Mouse (Mus musculus) cerebral cortex, adult 2 months (tissue): ENCODE data around the gene Zfp710.

Experiments
- WGBS: fragments of 180-500 bp; shearing (Covaris S2); methylation state at CpG from one replicate; pipeline ENCODE4 v1.1.7; 2018; 5-methylcytosine and 5-hydroxymethylcytosine counted together

Gene Zfp710

GRCm38 (mm10) chr7:80058405-80059063 is 33.9 kb downstream of the Zfp710 start:
- WGBS = 66% methylated on average over 4 of the region's 4 CpGs

GRCm38 (mm10) chr7:80059064-80059838 is 34.6 kb downstream of the Zfp710 start:
- 73% methylated on average over 13 of the region's 13 CpGs for WGBS

- 87% methylated on average over 10 of the region's 10 CpGs for WGBS
These were observed 35.6 kb downstream of the Zfp710 start for GRCm38 (mm10) chr7:80060012-80060778.

- 85% methylated on average over 17 of the region's 17 CpGs for WGBS
These were observed 37.6 kb downstream of the Zfp710 start for GRCm38 (mm10) chr7:80062083-80062826.

GRCm38 (mm10) chr7:80063244-80063643 is 38.6 kb downstream of the Zfp710 start:
- WGBS = 74% methylated on average over 5 of the region's 5 CpGs

- 75% methylated on average over 15 of the region's 15 CpGs for WGBS
These were observed 39.5 kb downstream of the Zfp710 start for GRCm38 (mm10) chr7:80063902-80064736.

DNA sequence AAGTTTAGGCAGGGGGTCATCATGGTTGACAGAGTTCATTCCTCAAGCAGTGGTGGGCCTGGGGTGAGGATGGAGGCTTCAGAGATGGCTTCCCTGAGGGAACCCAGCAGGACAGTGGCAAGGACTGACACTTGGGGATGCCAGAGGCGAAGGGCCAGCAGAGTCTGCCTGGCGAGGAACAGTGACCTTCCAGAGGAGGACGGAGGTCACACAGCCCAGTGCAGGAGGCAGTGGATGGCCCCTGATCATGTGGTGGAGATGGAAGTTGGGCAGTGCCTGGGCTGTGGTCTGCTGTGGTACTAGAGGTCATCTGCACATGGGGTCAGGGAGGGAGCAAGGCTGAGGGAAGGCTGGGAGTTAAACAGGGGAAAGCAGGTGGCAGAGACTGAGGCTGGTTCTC is 40.6 kb downstream of the Zfp710 start:
- 87% methylated on average over 3 of the region's 3 CpGs for WGBS

GRCm38 (mm10) chr7:80066675-80067455 is 42.3 kb downstream of the Zfp710 start:
- WGBS = 63% methylated on average over 13 of the region's 13 CpGs

DNA sequence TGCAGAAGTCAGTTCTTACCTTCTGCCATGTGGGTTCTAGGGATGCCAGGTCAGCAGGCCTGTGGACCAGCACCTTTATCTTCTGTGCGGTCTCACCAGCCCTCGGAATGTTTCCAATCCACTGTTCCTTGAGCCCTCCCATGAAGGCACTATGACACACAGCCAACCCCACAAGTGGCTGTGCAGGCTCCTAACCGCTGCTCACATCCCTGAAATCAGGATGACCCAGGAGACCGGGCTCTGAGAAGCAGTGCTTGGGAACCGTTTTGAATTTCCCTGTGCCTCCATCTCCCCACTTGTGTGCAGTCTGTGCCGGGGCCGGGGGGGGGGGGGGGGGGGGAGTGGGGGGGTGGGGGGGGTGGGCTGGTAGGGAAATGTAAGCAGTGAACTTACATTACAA is 43.7 kb downstream of the Zfp710 start:
- 74% methylated on average over 5 of the region's 7 CpGs for WGBS

DNA sequence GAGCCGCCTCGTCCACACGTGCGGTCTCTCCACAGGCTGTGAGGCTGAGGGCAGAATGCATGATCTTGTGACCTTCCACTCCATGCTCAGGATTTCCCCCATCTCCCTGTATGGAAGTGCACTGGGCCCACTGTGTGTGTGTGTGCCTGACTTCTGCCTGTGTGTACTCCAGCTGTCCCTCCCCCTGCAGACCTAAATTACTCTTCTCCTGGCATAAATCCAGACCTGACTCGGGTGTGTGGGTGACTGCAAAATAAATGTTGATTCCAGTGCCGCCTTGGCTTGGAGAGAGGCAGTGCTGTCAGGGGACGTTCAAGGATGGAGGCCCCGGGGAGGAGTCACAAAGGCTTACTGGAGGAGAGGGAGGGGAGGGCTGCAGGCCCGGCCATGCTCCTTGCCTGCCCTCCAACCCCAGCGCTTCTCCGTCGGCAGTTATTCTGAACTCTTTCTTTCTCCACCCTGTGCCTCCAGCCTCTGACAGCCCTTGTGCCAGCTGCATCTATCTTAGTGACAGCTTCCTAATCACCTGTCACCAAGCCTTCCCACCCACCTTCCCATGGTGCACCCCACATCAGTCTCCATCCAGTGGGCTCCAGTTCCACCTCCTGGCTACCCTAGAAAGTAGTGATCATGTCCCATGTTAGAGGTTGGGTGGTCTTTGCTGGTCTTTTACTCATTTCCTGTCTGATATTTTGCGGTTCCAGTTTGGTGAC is 45.2 kb downstream of the Zfp710 start:
- 22% methylated on average over 13 of the region's 13 CpGs for WGBS

GRCm38 (mm10) chr7:80071209-80071608 is 46.6 kb downstream of the Zfp710 start:
- 93% methylated on average over 9 of the region's 9 CpGs for WGBS

- 39% methylated on average over 6 of the region's 6 CpGs for WGBS
These were observed 47.7 kb downstream of the Zfp710 start for GRCm38 (mm10) chr7:80072297-80072696.

GRCm38 (mm10) chr7:80073506-80073905 is 48.9 kb downstream of the Zfp710 start:
- WGBS = 75% methylated on average over 8 of the region's 8 CpGs

- WGBS = 60% methylated on average over 5 of the region's 5 CpGs
These were observed 50.4 kb downstream of the Zfp710 start for GRCm38 (mm10) chr7:80074921-80075441.

GRCm38 (mm10) chr7:80075946-80076583 is 51.5 kb downstream of the Zfp710 start:
- 56% methylated on average over 4 of the region's 4 CpGs for WGBS

DNA sequence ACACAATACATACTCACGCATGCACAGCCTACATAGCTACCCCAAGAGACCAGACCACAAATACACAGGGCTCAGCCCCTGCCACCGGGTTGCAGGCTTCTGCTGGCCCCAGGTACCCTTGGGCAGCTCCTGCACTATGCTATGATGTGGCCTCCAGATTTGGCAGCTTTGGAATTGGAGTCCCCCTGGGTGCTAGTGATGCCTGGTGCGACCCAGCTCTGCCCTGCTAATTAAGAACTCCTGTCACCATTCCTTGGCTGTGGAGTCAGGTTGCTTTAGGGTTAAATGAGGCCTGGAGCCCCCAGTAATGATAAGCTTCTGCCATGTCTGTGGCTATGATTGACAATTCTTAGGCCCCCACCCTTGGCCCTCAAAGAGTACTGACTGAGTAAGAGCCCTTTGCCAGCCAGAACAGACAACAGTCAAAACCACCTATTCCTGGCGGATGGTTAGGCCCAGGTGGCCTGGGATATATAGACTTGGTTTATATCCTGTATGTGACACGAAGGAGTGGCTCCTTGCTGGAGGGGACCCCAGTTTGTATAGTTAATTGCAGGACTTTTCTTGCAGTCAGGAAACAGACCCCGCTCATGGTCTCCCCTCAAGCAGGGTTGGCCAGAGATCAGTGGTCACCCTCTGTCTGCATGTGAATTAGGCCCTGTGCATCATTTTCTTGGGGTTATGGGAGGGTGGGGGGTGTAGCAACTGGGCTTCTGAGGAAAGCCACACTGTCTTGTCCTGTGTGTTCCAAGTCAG is 52.5 kb downstream of the Zfp710 start:
- 88% methylated on average over 6 of the region's 6 CpGs for WGBS

DNA sequence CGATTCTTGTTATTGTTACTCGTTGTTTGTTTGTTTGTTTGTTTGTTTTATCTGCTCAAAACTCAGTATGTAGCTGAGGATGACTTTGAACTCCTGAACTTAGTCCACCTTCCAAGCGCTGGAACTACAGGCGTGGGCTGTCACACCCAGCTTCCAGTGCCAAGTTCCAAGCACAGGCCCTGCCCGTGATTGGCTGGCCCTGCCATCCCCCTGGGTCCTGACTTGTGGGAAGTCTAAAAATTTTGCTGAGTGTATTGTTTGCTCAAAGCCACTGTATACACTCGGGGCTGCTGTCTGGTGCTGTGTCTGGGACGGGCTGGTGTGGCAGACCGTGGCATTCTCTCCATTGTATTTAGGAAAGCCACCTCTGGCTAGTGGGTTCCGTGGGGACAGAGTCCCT is 53.2 kb downstream of the Zfp710 start:
- 73% methylated on average over 9 of the region's 9 CpGs for WGBS

GRCm38 (mm10) chr7:80078792-80079301 is 54.2 kb downstream of the Zfp710 start:
- 28% methylated on average over 14 of the region's 14 CpGs for WGBS
